Mouse (Mus musculus) megakaryocyte progenitor cell, adult 5-6 weeks (primary cell): ENCODE data around the gene Tnnc2. TPM values are rescaled to one million over a fixed set of nuclear protein-coding genes. Genes with fewer than 3 reads are reported as not detected.

Source experiments
- ATAC-seq: replicated peaks from 2 replicates; pipeline ENCODE4 v1.8.0; 2016; ENCODE audit warnings: mild to moderate bottlenecking, moderate TSS enrichment, inconsistent platforms; ENCODE audit not compliant: poor library complexity
- total RNA-seq, 2 experiments: library from RNA; stranded (forward) in 1 of 2; stranded (reverse) in 1 of 2; fragments of 157-497, 149-512 nt in 1 of 2; fragments of 200-1000 nt in 1 of 2; gene quantifications; 2 replicates each; pipeline versions ENCODE4 v1.2.3 to v1.2.4; 2015 to 2017

The Tnnc2 gene
- total RNA-seq, 2 experiments from 2014 or later = not detected

DNA sequence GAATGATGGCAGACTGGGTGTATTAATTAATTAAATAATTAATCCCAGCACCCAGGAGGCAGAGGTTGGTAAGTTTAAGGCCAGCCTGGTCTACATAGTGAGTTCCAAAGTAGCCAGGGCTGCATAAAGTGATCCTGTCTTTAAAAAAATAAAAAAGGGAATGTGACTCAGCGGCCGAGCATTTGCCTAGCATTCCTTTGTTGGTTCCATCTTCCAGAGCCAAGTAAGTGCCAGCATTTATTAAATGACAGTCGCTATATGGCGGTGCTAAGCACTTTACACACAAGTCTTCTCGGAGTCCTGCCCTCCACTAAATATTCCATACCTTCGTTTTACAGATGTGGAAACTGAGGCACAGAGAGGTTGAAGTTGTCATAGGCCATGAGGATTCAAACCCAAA is 3.6 kb downstream of the Tnnc2 start:
- no peak for ATAC-seq

GRCm38 (mm10) chr2:164773989-164774364 is 5.8 kb downstream of the Tnnc2 start:
- ATAC-seq = peak; percentile 40

- no peak for ATAC-seq
Observed at GRCm38 (mm10) chr2:164773229-164773988, 6.4 kb downstream of the Tnnc2 start.

- no peak for ATAC-seq
Observed at GRCm38 (mm10) chr2:164771123-164771522, 8.6 kb downstream of the Tnnc2 start.

DNA sequence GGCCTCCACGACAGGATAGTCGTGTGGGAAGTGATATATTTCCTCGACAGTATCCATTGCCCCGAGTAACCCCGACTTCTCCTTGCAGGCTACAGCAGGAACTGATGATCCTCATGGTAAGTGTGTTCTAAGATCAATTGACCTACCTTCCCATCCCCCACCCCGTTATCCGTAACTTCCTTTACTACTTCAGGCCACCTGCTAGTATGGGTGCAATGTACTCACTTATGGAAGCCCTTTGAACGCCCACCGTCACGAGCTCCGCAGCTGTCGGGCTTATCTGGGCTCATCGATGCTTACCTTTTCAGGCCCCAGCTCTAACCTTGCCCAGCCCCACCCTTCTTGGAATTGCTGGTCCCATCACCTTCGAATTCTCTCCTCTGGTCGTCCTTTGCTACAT is 9.5 kb downstream of the Tnnc2 start:
- no peak for ATAC-seq

DNA sequence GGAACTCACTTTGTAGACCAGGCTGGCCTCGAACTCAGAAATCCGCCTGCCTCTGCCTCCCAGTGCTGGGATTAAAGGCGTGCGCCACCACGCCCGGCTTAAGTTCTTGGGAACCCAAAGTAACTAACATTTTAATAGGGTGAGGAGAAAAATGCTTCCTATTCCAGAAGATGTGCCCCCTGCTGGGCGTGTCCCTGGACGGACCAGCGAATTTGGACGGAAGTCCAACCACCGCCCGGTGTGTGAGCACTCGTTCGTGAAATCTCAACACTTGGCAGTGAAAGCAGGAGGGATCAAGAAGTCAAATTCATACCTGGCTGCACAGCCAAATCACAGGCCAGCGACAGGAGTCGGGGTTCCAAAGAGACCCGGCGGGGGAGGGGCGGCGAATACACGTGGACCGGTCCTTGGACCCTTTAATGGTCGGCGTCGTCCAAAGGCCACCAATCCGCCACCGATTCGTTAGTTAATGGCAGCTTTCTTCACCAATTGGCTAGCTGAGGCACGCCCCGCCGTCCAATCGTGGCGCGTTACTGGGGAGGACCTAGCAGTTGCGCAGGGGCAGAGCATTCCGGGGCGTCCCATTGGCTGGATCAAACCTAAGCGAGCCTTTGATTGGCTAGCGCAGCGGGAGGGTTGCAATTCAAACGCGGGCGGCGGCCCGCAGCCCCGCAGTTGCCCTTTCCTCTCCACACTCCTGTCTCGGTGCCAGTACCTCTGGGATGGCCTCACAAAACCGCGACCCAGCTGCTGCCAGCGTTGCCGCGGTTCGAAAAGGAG is 10.3 kb downstream of the Tnnc2 start, which contains the start of gene Ube2c:
Gene Ube2c (plus strand): TSS at position 641 of the 780 bp plus-strand sequence.
- peak; percentile 95 for ATAC-seq

DNA sequence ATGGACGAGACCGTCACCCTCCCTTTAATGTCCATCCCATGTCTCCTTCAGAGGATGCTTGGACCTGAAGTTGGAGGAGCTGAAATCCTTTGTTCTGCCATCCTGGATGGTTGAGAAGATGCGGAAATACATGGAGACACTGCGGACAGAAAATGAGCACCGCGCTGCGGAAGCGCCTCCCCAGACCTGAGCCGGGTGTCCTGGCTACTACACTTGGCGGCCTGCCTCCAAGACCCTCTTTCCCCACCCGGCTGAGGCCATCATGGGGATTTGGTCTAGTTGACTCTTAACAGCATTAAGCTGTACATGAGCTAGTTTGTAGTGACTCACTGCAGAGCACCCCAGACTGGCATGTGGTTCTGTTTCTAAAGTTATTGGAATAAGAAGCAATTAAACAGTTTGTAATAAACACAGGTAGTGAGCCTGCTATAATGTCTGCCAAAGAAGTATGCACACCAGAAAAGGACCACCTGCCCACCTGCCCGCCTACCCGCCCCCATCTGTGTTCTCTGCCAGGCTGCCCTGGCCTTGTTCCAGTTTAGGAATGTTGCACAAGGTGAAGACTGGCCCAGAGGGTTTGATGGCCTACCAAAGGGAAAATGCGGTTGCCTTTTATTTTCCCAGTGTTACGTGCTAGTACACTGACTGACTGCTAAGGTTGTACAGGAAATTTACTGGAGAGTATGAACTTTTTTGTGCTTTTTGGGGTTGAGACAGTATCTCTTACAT is 11.8 kb downstream of the Tnnc2 start:
- ATAC-seq = no peak

- ATAC-seq = no peak
Observed at GRCm38 (mm10) chr2:164765841-164766240, 13.9 kb downstream of the Tnnc2 start.

GRCm38 (mm10) chr2:164762593-164762992 is 17.2 kb downstream of the Tnnc2 start:
- no peak for ATAC-seq

DNA sequence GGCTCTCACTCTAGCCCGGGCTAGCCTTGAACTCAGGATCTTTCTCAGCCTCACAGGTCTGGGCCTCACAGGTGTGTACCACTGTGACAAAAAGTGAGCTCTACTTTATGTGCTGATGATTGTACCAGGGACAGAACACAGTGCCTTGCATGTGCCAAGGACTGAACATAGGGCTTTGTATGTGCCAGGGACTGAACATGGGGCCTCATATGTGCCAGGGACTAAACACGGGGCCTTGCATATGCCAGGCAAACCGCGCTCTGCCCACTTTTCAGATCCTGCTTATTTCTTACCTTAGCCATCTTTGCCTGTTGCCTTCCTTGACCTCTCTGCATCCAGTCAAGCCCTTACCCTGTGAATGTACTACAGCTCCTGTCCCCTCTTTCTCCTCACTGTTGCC is 17.8 kb downstream of the Tnnc2 start:
- ATAC-seq = 0 out of 2 replicates have a peak, but pooled peaks have one; percentile 2

GRCm38 (mm10) chr2:164761502-164761901 is 18.3 kb downstream of the Tnnc2 start:
- ATAC-seq = peak; percentile 83

DNA sequence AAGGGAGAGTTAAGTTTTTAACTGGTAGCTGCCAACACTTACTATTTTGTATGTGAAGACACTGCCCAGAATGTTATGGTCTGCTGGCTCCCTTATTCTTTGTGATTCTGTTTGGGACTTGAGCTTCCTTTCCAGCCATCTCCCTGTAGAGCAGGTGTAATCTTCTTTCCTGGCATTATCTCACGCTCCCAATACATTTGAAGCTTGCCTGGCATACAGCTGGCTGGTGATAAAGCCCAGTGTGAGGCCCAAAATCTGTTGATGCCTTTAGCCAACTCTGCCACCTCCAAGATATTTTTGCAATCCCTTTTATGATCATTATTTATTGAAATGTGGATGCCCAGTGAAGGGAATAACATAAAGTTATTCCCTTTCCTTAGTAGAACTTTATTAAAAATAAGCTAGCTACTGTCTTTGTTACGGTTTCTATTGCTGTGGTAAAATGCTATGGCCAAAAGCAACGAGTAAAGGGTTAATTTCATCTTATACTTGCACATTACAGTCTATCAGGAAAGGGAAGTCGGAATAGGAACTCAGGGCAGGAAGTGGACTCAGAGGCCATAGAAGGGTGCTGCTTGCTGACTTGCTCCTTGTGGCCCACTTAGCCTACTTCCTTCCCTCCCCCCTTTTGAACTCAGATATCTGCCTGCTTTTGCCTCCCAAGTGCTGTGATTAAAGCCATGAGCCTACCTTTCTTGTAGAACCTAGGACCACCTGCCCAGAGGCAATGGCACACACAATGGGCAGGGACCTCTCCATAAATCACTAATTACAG is 19.5 kb downstream of the Tnnc2 start:
- peak; percentile 66 for ATAC-seq

DNA sequence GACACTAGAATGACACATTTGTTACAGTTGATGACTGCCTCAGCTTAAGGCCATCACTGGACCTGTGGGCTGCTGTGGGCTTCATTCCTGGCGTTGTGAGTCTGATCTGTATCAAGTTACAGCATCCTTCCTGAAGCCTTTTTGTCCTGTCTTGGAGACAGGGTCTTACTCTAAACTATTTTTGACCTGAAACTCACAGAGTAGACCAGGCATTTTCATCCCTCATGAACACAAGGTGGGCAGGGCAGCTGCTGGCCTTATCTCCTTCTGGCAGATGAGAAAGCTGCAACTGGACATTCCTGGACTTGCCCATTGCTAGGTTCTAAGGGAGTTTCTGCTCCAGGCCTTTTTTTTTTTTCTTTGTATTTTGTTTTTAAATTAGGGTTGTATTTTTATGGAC is 21.1 kb downstream of the Tnnc2 start:
- no peak for ATAC-seq

DNA sequence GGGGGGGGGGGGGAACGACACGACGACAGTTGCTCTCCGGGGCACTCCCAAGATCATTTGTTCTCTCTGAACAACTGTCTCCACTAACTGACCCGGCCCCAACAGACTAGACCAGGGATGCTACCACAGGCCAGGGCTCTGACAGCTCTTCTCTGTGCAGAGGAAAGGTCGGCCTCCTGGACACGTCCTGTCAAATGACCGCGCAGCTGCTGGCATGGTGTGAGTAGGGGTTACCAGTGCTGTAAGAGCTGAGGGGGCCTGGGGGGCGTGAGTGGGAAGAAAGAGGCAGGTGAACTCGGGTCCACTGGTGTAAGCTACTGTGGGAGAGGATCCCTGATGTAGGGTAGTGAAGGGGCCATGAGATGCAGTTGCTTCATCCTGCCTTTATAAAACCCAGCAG is 21.9 kb downstream of the Tnnc2 start:
- no peak for ATAC-seq

DNA sequence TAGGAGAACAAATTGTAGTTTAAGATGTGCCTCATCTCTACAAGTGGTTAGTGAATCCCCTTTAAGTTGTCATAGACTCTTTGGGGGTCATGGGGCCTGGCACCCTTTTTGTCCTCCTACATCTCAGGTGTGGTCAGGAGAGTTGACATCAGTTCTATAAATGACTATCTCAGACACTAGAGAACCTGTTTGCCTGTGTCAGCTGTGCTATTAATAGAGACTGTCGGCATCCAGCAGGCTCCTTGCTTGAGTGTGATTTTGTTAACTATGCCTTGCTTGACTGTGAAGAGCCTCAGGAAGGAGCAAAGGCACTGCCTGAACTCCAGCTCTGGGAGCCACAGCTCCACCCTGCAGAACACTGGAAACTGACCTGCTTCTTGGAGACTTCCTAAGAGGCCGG is 25.0 kb downstream of the Tnnc2 start:
- ATAC-seq = no peak

DNA sequence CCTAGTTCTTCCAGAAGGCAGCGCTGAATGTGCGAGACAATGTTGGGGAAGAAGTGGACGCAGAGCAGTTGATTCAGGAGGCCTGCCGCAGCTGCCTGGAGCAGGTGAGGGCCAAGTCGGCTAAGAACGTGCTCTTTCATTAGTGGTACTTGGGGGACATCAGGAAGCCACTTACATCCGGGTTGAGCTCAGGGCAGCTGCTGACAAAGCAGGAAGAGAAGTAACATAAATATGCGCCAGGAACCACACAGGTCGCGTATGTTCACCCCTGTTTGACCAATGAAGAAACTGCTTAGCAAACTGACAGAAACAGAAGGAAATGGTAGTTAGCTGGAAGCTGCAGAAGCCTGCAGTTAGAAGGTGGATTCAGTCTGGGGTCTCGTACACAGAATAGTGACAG is 25.7 kb downstream of the Tnnc2 start:
- peak; percentile 76 for ATAC-seq

DNA sequence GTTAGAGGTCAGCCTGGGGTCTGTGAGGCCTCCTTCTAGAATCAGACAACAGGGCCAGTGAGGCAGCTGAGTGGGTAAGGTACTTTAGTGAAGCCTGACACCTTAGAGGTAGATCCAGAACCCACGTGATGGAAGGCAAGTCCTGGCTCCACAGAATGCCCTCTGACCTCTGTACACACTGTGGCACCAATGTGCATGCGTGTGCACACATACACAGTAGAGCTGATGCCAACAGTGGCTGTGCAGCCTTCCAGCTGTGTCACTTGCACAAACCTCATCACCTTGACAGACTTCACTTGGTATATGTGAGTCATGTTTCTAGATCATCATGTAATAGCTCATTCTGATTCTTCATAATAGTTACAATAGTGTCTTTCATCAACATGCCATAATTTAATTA is 27.3 kb downstream of the Tnnc2 start:
- no peak for ATAC-seq

- no peak for ATAC-seq
Observed at GRCm38 (mm10) chr2:164748991-164749390, 30.8 kb downstream of the Tnnc2 start.

DNA sequence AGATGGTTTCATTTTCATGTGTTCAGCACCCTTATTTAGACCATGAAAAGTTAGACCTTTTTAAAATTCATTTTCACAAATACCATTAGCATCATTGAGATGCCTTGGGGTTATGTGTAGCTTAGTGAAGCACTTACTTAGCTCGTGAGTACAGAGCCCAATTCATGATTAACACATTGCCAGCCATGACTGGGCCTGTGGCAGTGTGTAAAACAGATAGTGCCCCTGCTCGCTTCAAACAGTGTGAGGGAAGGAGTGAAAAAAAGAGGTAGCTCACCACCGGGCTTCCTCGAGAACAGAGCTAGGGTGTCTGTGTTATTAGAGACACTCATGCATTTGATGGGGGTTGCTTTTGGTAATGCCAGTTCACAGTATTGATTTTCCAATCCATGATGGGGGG is 31.6 kb downstream of the Tnnc2 start:
- ATAC-seq = no peak

- no peak for ATAC-seq
Observed at GRCm38 (mm10) chr2:164746693-164747092, 33.1 kb downstream of the Tnnc2 start.
